Comparison of ENCODE assay signal across 8 mouse cellular contexts in genomic region chr4:134701934-134702333, GRCm38 (mm10). TPM values are rescaled to one million over a fixed set of nuclear protein-coding genes. Genes with fewer than 3 reads are reported as not detected.
DNase-seq lines count a peak whose midpoint lies in the region; ATAC-seq and TF ChIP-seq lines count a peak whose summit lies in the region.

No protein-coding gene starts in this region.

- peak; percentile 86 for TF ChIP-seq CTCF in olfactory bulb, adult 2 months (IDR thresholded peaks at IDR 0.05; ENCODE audit: insufficient read depth, low read depth, low read length)

- intact Hi-C loops in heart, postnatal 25 days (cut with DNase I): loop anchor here (5.0 kb wide), 2 partner anchors 65 to 120 kb away; partner anchors contain the start of gene Ldlrap1

- no peaks in the 10 kb centered on the region for H3K9me3 ChIP-seq in forebrain, embryonic 15.5 days
- no peaks in the 10 kb centered on the region for H3K9me3 ChIP-seq in lung, embryonic 15.5 days

- no peak for ATAC-seq in forebrain, embryonic 15.5 days (replicated peaks)
- ATAC-seq in lung, embryonic 15.5 days (ENCODE audit: borderline replicate concordance, extremely low read depth, low FRiP score, low TSS enrichment): no peak

- H3K4me3 ChIP-seq in forebrain, embryonic 15.5 days: peak overlapping the region; percentile 59
- H3K4me3 ChIP-seq in lung, embryonic 15.5 days: peak overlapping the region; percentile 59
- H3K4me3 ChIP-seq in olfactory bulb, adult 2 months (ENCODE audit: insufficient read depth, low read depth, low read length): peak overlapping the region; percentile 11; the same call in 1 of the 2 replicates

- WGBS in forebrain, embryonic 15.5 days: 34% methylated on average over 6 of the region's 6 CpGs
- 31% methylated on average over 6 of the region's 6 CpGs for WGBS in lung, embryonic 15.5 days
- 23% methylated on average over 6 of the region's 6 CpGs for WGBS in olfactory bulb, adult 2 months

- DNase-seq in ES-CJ7 (ENCODE audit: low read depth, low spot score): peak; percentile 80
- peak; percentile 86 to 87 for DNase-seq in cerebellum, adult 18-20 months
- peak; percentile 45 for DNase-seq in heart, postnatal 25 days (ENCODE audit: low spot score)
- peak; percentile 49 to 82 for DNase-seq in layer of hippocampus, adult 18-20 months (ENCODE audit: low spot score in 2 of 2)
- peak; percentile 40 to 74 for DNase-seq in thymus, postnatal 10 days (ENCODE audit: low spot score in 2 of 2)

- H3K27me3 ChIP-seq in forebrain, embryonic 15.5 days: peaks cover 13% of the 10 kb centered on the region; the same call in 1 of the 2 replicates
- H3K27me3 ChIP-seq in lung, embryonic 15.5 days: peaks cover 27% of the 10 kb centered on the region; the same call in 1 of the 2 replicates

- no peak for TF ChIP-seq POLR2A in olfactory bulb, adult 2 months (IDR thresholded peaks at IDR 0.05; ENCODE audit: insufficient read depth, low read depth, low read length)

- no peaks in the 10 kb centered on the region for H3K36me3 ChIP-seq in forebrain, embryonic 15.5 days
- H3K36me3 ChIP-seq in lung, embryonic 15.5 days: no peaks in the 10 kb centered on the region

- peaks cover 37% of the 10 kb centered on the region for H3K4me1 ChIP-seq in forebrain, embryonic 15.5 days
- peaks cover 28% of the 10 kb centered on the region for H3K4me1 ChIP-seq in lung, embryonic 15.5 days
- H3K4me1 ChIP-seq in olfactory bulb, adult 2 months (ENCODE audit: control insufficient read depth, insufficient read depth, low read length): peaks cover 29% of the 10 kb centered on the region

- H3K9ac ChIP-seq in forebrain, embryonic 15.5 days (replicated peaks): no peak overlapping the region
- H3K9ac ChIP-seq in lung, embryonic 15.5 days: no peak overlapping the region

- peak overlapping the region; percentile 69 for H3K4me2 ChIP-seq in forebrain, embryonic 15.5 days (replicated peaks)
- H3K4me2 ChIP-seq in lung, embryonic 15.5 days: peak overlapping the region; percentile 100

- H3K27ac ChIP-seq in forebrain, embryonic 15.5 days (replicated peaks): no peak overlapping the region
- H3K27ac ChIP-seq in lung, embryonic 15.5 days: no peak overlapping the region
- H3K27ac ChIP-seq in olfactory bulb, adult 2 months (ENCODE audit: insufficient read depth, low read depth, low read length): no peak overlapping the region

RNA-seq across cellular contexts. Expression of gene Man1c1, which starts 2.2 kb away (rescaled TPM):
- polyA plus RNA-seq in forebrain, embryonic 15.5 days (2015; fragmentation: Nextera tagmentation; extraction: Ambion mirVana): 2.5 and 2.6 TPM in 2 replicates
- total RNA-seq in heart, postnatal 25 days (2021): 10 to 100 TPM; 21.0 to 25.0 TPM
- total RNA-seq in layer of hippocampus, adult 18-20 months (2021): 10 to 100 TPM; 24.1 to 26.7 TPM
- polyA plus RNA-seq in lung, embryonic 15.5 days (2015; fragmentation: Nextera tagmentation; extraction: Ambion mirVana): 3.0 and 3.3 TPM in 2 replicates
- polyA plus RNA-seq in olfactory bulb, adult 2 months (2012; ENCODE audit: insufficient read depth, insufficient read length, low replicate concordance, missing spikeins): not detected in 2 replicates
